Comparison of ENCODE assay signal across 1 mouse cellular context in the genomic region with DNA sequence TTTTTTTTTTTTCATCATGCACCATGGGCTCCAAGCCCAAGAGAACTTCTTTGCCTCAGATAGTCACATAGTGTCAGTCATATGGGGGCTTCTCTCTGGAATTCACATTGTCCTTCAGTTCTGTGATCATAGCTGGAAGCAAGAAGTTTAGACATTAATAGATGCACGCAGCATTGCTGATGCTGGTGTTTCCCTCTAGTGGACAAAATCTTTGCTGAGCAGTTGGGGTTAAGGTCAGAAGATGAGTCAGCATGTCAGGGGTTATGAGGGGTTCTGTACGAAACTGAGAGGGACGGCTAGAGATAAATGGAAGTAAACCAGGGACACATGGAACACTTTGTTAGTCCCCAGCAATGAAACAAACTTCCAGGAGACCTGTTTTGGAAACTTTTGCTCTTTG.
TF ChIP-seq lines count a peak whose summit lies in the region.

No protein-coding gene starts in this region.

TF ChIP-seq in CH12.LX, 34 proteins besides CTCF, POLR2A, EP300 and RAD21 (continued from another document):
- TF ChIP-seq ZC3H11A (IDR thresholded peaks at IDR 0.05; ENCODE audit: low read depth, low read length) = peak; percentile 26; the same call in 1 of the 2 replicates
- TF ChIP-seq MAX (IDR thresholded peaks at IDR 0.05; ENCODE audit: low read length) = peak; percentile 16; the same call in 1 of the 2 replicates
- peak; percentile 49; the same call in 1 of the 2 replicates for TF ChIP-seq MXI1 (IDR thresholded peaks at IDR 0.05; ENCODE audit: low read depth, low read length)
- peak; percentile 37; the same call in 1 of the 2 replicates for TF ChIP-seq HCFC1 (IDR thresholded peaks at IDR 0.05; ENCODE audit: low read depth, low read length)
- TF ChIP-seq MEF2A (IDR thresholded peaks at IDR 0.05; ENCODE audit: borderline replicate concordance, low read depth, low read length) = peak; percentile 63; the same call in 1 of the 2 replicates
- no peak for TF ChIP-seq TBP (conservative IDR thresholded peaks at IDR 0.05; ENCODE audit: low read depth, low read length)
- no peak for TF ChIP-seq RCOR1 (conservative IDR thresholded peaks at IDR 0.05; ENCODE audit: low read depth, low read length)
- TF ChIP-seq JUN (IDR thresholded peaks at IDR 0.05; ENCODE audit: insufficient read depth, low read depth, low read length) = peak; percentile 40; the same call in 1 of the 2 replicates
